Mouse (Mus musculus) megakaryocyte progenitor cell, adult 5-6 weeks (primary cell): Measurements from ENCODE around the gene Gm2022. TPM values are rescaled to one million over a fixed set of nuclear protein-coding genes. Genes with fewer than 3 reads are reported as not detected.
"Not testable (repeated sequence)": the region's sequence is repeated elsewhere in the genome, so short reads cannot be mapped to it uniquely, and the experiment has no call there.

ENCODE experiments used
- ATAC-seq: replicated peaks from 2 replicates; pipeline ENCODE4 v1.8.0; 2016; ENCODE audit warnings: mild to moderate bottlenecking, moderate TSS enrichment, inconsistent platforms; ENCODE audit not compliant: poor library complexity
- total RNA-seq, 2 experiments: library from RNA; stranded (forward) in 1 of 2; stranded (reverse) in 1 of 2; fragments of 157-497, 149-512 nt in 1 of 2; fragments of 200-1000 nt in 1 of 2; gene quantifications; 2 replicates each; pipeline versions ENCODE4 v1.2.3 to v1.2.4; 2015 to 2017

The Gm2022 gene
- total RNA-seq (2015), result not detected in 2 replicates
- total RNA-seq (2017), result not detected in 2 replicates

DNA sequence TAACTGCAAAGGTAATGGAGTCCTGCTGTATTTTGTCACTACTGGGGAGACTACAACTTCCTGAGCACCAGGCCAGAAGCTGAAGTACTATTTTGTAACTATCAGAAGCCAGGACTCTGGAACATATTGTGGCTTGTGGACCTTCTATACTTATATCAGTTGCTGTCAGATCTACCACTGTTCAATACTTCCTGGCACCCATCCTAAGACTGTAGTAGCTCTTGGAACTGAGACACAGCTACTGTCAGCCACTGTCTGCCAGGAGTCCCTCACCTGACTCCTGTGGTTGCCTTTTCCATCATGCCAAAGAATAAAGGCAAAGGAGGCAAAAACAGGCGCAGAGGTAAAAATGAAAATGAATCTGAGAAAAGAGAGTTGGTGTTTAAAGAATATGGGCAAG is at the start of gene Gm2022:
Gene Gm2022, plus strand, starts transcription at position 301 of the 400 bp plus-strand sequence.
- not testable (repeated sequence) for ATAC-seq

DNA sequence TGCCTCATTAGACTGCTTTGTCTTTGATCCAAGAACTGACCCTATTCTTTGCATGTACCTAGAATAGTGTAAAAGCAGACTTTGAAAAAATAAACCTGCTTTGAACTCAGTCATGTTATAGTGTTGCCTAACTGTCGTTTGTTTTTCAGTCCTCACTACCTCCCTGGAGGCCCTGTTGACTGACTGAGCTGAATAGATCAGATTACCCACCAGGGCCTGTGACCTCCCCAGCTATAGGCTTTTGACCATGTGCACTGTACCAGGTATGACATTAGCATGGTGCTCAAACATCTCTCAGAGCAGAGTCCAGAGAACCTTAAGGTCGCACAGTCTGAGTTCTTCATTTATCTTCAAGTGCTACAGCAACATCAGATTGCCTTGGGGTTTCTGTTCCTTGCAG is 44.5 kb upstream of the Gm2022 start:
- not testable (repeated sequence) for ATAC-seq

DNA sequence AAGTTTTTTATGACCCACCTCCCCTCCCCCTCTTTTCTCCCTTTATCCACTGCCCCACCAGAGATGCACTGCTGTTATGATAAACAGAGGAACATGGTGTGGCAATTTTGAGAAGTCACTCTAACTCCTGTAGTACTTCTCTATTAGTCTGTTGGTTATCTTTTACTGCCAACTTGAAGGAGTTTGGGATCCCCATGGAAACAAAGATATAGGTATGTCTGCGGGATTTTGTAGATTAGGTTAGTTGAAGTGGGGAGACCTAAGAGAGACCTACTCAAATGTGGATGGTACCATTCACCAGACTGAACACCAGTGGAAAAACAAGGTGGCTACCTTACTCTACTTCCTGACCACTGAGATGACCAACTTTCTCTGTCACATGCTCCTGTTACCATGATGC is 39.1 kb upstream of the Gm2022 start:
- ATAC-seq, result not testable (repeated sequence)

DNA sequence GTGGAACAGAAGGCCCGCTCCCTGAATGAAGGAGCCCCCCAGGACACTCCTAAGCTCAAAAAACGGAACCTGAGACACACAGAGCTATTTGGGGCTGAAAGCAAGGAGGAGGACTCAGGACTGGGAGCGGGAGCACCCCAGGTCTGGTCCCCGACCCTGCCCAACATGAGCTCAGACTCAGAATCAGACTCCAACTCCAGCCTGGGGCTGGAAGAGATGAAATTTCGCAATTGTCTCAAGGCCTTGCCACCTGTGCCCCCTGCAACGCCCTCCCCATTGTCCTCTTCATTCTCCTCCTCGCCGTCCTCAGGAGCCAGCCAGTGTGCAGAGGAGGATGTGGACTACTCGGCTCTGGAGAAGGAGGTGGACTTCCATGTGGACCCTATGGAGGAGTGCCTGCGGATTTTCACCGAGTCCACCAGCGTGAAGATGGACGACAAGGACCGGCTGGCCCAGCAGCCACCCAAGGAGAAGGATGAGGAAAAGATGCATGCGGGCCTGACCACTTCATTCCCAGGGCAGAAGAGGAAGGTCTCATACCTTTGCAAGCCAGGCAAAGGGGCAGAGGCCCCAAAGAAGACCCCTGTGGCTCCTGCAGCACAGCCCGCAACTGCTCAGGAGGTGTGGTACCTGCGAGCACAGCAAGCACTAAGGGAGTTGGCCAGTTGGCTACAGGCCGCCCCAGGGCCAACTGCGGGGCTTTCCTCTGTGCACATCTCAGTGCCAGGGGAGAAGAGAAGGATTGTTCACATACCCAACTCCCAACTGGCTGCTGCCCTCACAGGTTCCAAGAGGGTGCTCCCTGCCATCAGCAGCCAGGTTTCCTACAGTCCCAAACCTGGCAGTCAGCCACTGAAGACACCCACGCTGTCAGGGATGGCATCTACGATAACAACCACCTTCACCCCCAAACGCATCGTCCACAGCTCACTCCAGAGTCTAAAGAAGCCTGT is 33.2 kb upstream of the Gm2022 start:
- ATAC-seq, result not testable (repeated sequence)

DNA sequence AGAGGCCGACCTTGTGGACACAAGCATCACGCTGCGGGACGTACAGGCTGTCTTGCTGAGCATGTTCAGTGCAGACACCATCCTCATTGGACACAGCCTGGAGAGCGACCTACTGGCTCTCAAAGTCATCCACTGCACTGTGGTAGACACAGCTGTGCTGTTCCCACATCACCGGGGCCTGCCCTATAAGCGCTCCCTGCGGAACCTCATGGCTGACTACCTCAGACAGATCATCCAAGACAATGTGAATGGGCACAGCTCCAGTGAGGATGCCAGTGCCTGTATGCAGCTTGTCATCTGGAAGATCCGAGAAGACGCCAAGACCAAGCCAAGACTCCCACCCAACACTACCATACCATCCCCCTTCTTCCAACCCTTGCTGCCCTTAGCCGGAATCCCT is 31.5 kb upstream of the Gm2022 start:
- ATAC-seq, result not testable (repeated sequence)

DNA sequence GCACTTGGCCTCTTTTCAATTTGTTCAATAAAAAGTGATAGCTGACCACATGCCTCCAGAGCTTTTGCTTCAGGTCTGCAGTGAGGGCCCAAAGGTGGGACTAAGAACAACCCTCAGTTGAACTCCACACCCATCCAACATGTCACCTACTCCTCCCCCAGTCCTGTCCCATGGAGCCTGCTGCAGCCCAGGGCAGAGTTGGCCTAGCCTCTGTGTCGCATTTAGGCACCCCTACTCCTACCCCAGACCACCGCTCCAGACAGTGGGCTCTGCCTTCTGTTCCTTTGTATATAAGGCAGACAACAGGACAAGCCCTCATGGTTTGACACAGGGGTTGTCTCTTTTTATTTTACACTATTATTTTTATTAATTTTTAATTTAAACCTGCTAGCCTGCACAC is 31.1 kb upstream of the Gm2022 start:
- ATAC-seq, result not testable (repeated sequence)

DNA sequence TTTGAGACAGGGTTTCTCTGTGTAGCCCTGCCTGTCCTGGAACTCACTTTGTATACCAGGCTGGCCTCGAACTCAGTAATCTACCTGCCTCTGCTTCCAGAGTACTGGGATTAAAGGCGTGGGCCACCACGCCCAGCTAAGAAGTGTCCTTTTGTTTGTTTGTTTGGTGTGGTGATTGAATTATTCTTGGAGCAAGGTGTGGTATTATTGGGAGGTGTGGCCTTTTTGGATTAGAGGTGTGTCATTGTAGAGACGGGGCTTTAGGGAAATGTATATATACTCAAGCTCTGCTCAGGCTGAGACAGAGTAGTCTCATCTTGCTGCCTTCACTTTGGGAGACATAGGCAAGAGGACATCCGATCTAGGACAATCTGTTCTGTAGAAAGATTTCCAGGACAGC is 21.4 kb upstream of the Gm2022 start, which contains the start of gene Gm2016:
Gene Gm2016, plus strand, starts transcription at position 301 of the 400 bp plus-strand sequence.
- ATAC-seq, result not testable (repeated sequence)

DNA sequence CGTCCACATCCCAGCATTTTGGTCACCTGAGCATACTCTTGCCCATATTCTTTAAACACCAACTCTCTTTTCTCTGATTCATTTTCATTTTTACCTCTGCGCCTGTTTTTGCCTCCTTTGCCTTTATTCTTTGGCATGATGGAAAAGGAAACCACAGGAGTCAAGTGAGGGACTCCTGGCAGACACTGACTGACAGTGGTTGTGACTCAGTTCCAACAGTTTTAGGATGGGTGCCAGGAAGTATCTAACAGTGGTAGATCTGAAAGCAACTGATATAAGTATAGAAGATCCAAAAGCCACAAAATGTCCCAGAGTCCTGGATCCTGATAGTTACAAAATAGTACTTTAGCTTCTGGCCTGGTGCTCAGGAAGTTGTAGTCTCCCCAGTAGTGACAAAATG is 24.6 kb downstream of the Gm2022 start, which contains the start of gene Gm2035:
Gene Gm2035, minus strand, starts transcription at position 137 of the 400 bp plus-strand sequence.
- ATAC-seq, result not testable (repeated sequence)

Other genes with a start within 250 kb of the Gm2022 start
- not detected in 2 replicates for gene Gm21319, start 119.6 kb upstream of the Gm2022 start, total RNA-seq (2015)
- not detected in 2 replicates for gene Gm21319, start 119.6 kb upstream of the Gm2022 start, total RNA-seq (2017)
- not detected in 2 replicates for gene Gm21936, start 99.9 kb upstream of the Gm2022 start, total RNA-seq (2015)
- not detected in 2 replicates for gene Gm21936, start 99.9 kb upstream of the Gm2022 start, total RNA-seq (2017)
- gene BB287469, start 78.8 kb upstream of the Gm2022 start, total RNA-seq (2015), result not detected in 2 replicates
- gene BB287469, start 78.8 kb upstream of the Gm2022 start, total RNA-seq (2017), result not detected in 2 replicates
- not detected in 2 replicates for gene Gm2001, start 53.0 kb upstream of the Gm2022 start, total RNA-seq (2015)
- gene Gm2001, start 53.0 kb upstream of the Gm2022 start, total RNA-seq (2017), result not detected in 2 replicates
- not detected in 2 replicates for gene Gm2016, start 21.3 kb upstream of the Gm2022 start, total RNA-seq (2015)
- not detected in 2 replicates for gene Gm2016, start 21.3 kb upstream of the Gm2022 start, total RNA-seq (2017)
- not detected in 2 replicates for gene Gm2035, start 24.5 kb downstream of the Gm2022 start, total RNA-seq (2015)
- not detected in 2 replicates for gene Gm2035, start 24.5 kb downstream of the Gm2022 start, total RNA-seq (2017)
- not detected in 2 replicates for gene Gm2042, start 58.7 kb downstream of the Gm2022 start, total RNA-seq (2015)
- not detected in 2 replicates for gene Gm2042, start 58.7 kb downstream of the Gm2022 start, total RNA-seq (2017)
- gene Gm2075, start 116.5 kb downstream of the Gm2022 start, total RNA-seq (2015), result not detected in 2 replicates
- gene Gm2075, start 116.5 kb downstream of the Gm2022 start, total RNA-seq (2017), result not detected in 2 replicates
- not detected in 2 replicates for gene Gm6803, start 123.4 kb downstream of the Gm2022 start, total RNA-seq (2015)
- not detected in 2 replicates for gene Gm6803, start 123.4 kb downstream of the Gm2022 start, total RNA-seq (2017)
- not detected in 2 replicates for gene Gm2056, start 131.6 kb downstream of the Gm2022 start, total RNA-seq (2015)
- gene Gm2056, start 131.6 kb downstream of the Gm2022 start, total RNA-seq (2017), result not detected in 2 replicates
- not detected in 2 replicates for gene Gm16368, start 188.3 kb downstream of the Gm2022 start, total RNA-seq (2015)
- not detected in 2 replicates for gene Gm16368, start 188.3 kb downstream of the Gm2022 start, total RNA-seq (2017)